Mouse (Mus musculus): ENCODE measurements around the gene Armh3. TPM values are rescaled to one million over a fixed set of nuclear protein-coding genes. Genes with fewer than 3 reads are reported as not detected.
A peak's percentile ranks its signal among the peaks of the same experiment; 100 is the strongest.

Armh3 gene
- total and polyA plus RNA-seq, 3 experiments, result 4.1 to 10.8 TPM; not detected in 1

- TF ChIP-seq ZNF384 (IDR thresholded peaks at IDR 0.05; ENCODE audit: low read depth, low read length), result no peak
- no peak for TF ChIP-seq ZMIZ1 (IDR thresholded peaks at IDR 0.05; ENCODE audit: low read depth, low read length)
- 0 out of 2 replicates have a peak, but pooled peaks have one; percentile 11 for TF ChIP-seq HCFC1 (IDR thresholded peaks at IDR 0.05; ENCODE audit: low read depth, low read length)
- no peak for TF ChIP-seq CHD2 (IDR thresholded peaks at IDR 0.05; ENCODE audit: low read length)
- 0 out of 2 replicates have a peak, but pooled peaks have one; percentile 9 for TF ChIP-seq GATA1 (IDR thresholded peaks at IDR 0.05; ENCODE audit: low read depth, low read length)
- TF ChIP-seq POLR2AphosphoS5 (IDR thresholded peaks at IDR 0.05; ENCODE audit: borderline replicate concordance, low read depth, low read length), result no peak
- TF ChIP-seq ELF1 (IDR thresholded peaks at IDR 0.05; ENCODE audit: low read depth, low read length), result no peak
- TF ChIP-seq EP300 (IDR thresholded peaks at IDR 0.05; ENCODE audit: low read depth in 1 of 2, low read length in 2 of 2), result 0 out of 4 replicates have a peak, but pooled peaks of 1 of the 2 experiments have one; percentile 17
- TF ChIP-seq MAX (IDR thresholded peaks at IDR 0.05; ENCODE audit: low read length), result no peak
- TF ChIP-seq MXI1 (IDR thresholded peaks at IDR 0.05; ENCODE audit: low read depth, low read length), result 0 out of 2 replicates have a peak, but pooled peaks have one; percentile 23
- TF ChIP-seq TBP (IDR thresholded peaks at IDR 0.05; ENCODE audit: low read depth, low read length), result 0 out of 2 replicates have a peak, but pooled peaks have one; percentile 18
- Histone ChIP-seq H3K9me3 (replicated peaks; ENCODE audit: insufficient read depth, low read length) (no peaks in the 10 kb centered on the region), H3K27ac (ENCODE audit: control insufficient read depth, low read depth, low read length) (no peak overlapping the region), H3K27me3 (ENCODE audit: control insufficient read depth in 1 of 2, insufficient read depth in 2 of 2, low read length in 2 of 2) (no peaks in the 10 kb centered on the region), H3K4me3 (ENCODE audit: control insufficient read depth in 1 of 2, insufficient read depth in 1 of 2, low read depth in 2 of 2, low read length in 2 of 2) (no peak overlapping the region), H3K9ac (ENCODE audit: control insufficient read depth, low read depth, low read length, poor library complexity, severe bottlenecking) (no peak overlapping the region), H3K79me2 (ENCODE audit: control insufficient read depth, insufficient read depth, low read length, poor library complexity) (peaks cover 36% of the 10 kb centered on the region), H3K4me1 (ENCODE audit: control insufficient read depth in 1 of 2, insufficient read depth in 2 of 2, low read length in 2 of 2) (peaks cover 16 to 23% of the 10 kb centered on the region in 2 experiments), H3K36me3 (ENCODE audit: control insufficient read depth in 1 of 2, insufficient read depth in 2 of 2, low read length in 2 of 2) (peaks cover 22 to 25% of the 10 kb centered on the region in 2 experiments)
- DNase-seq (ENCODE audit: low read depth, low spot score), result no peak
These were observed 217.9 kb downstream of the Armh3 start for GRCm38 (mm10) chr19:45780350-45780915.

GRCm38 (mm10) chr19:45775486-45775885 lies 222.8 kb downstream of the Armh3 start:
- Histone ChIP-seq H3K36me3 (ENCODE audit: control insufficient read depth in 1 of 2, insufficient read depth in 2 of 2, low read length in 2 of 2) (peaks cover 2 to 64% of the 10 kb centered on the region in 2 experiments), H3K27me3 (ENCODE audit: control insufficient read depth in 1 of 2, insufficient read depth in 2 of 2, low read length in 2 of 2) (no peaks in the 10 kb centered on the region), H3K79me2 (ENCODE audit: control insufficient read depth, insufficient read depth, low read length, poor library complexity) (peaks cover 10% of the 10 kb centered on the region), H3K9ac (ENCODE audit: control insufficient read depth, low read depth, low read length, poor library complexity, severe bottlenecking) (no peak overlapping the region), H3K27ac (ENCODE audit: control insufficient read depth, low read depth, low read length) (no peak overlapping the region), H3K9me3 (replicated peaks; ENCODE audit: insufficient read depth, low read length) (no peaks in the 10 kb centered on the region), H3K4me1 (ENCODE audit: control insufficient read depth in 1 of 2, insufficient read depth in 2 of 2, low read length in 2 of 2) (peaks cover under 1 to 6% of the 10 kb centered on the region in 2 experiments; a peak in 3 of 4 replicates), H3K4me3 (ENCODE audit: control insufficient read depth in 1 of 2, insufficient read depth in 1 of 2, low read depth in 2 of 2, low read length in 2 of 2) (no peak overlapping the region)
- no peak for DNase-seq (ENCODE audit: low read depth, low spot score)
- TF ChIP-seq MAZ (IDR thresholded peaks at IDR 0.05; ENCODE audit: low read depth, low read length), result no peak
- no peak for TF ChIP-seq MEF2A (IDR thresholded peaks at IDR 0.05; ENCODE audit: extremely low read depth, insufficient replicate concordance, low read depth, low read length, poor library complexity, severe bottlenecking)
- no peak for TF ChIP-seq E2F4 (IDR thresholded peaks at IDR 0.05; ENCODE audit: borderline replicate concordance, low read depth, low read length)
- no peak for TF ChIP-seq USF2 (IDR thresholded peaks at IDR 0.05; ENCODE audit: borderline replicate concordance in 1 of 2, insufficient read depth in 1 of 2, low read depth in 1 of 2, low read length in 2 of 2)
- TF ChIP-seq HCFC1 (IDR thresholded peaks at IDR 0.05; ENCODE audit: low read depth, low read length), result no peak
- TF ChIP-seq ZC3H11A (IDR thresholded peaks at IDR 0.05; ENCODE audit: low read depth, low read length), result no peak
- TF ChIP-seq MYB (IDR thresholded peaks at IDR 0.05; ENCODE audit: low read depth, low read length), result no peak
- no peak for TF ChIP-seq USF1 (IDR thresholded peaks at IDR 0.05; ENCODE audit: low read depth, low read length)
- TF ChIP-seq ETS1 (IDR thresholded peaks at IDR 0.05; ENCODE audit: low read depth, low read length), result no peak
- no peak for TF ChIP-seq POLR2AphosphoS5 (IDR thresholded peaks at IDR 0.05; ENCODE audit: borderline replicate concordance, low read depth, low read length)
- no peak for TF ChIP-seq KAT2A (conservative IDR thresholded peaks at IDR 0.05; ENCODE audit: low read depth, low read length)
- TF ChIP-seq ELF1 (IDR thresholded peaks at IDR 0.05; ENCODE audit: low read depth, low read length), result no peak
- no peak for TF ChIP-seq TBP (IDR thresholded peaks at IDR 0.05; ENCODE audit: low read depth, low read length)
- no peak for TF ChIP-seq RAD21 (IDR thresholded peaks at IDR 0.05; ENCODE audit: low read depth, low read length)
- no peak for TF ChIP-seq MAFK (IDR thresholded peaks at IDR 0.05; ENCODE audit: borderline replicate concordance, low read depth, low read length)
- TF ChIP-seq ZMIZ1 (IDR thresholded peaks at IDR 0.05; ENCODE audit: low read depth, low read length), result no peak
- TF ChIP-seq BHLHE40 (IDR thresholded peaks at IDR 0.05; ENCODE audit: borderline replicate concordance, low read depth, low read length), result no peak
- no peak for TF ChIP-seq SIN3A (IDR thresholded peaks at IDR 0.05; ENCODE audit: low read length)
- TF ChIP-seq SMC3 (IDR thresholded peaks at IDR 0.05; ENCODE audit: low read depth, low read length), result no peak

Data from MEL (cell line).